In genomic region chr5:99419872-99420271, GRCm38 (mm10) we compare ENCODE assay signal across 14 mouse cellular contexts.
"Had no signal": no experiment of that assay in that cellular context is flagged by ENCODE, and none has a peak within 500 bp of the region (broad histone marks: within the 10 kb centered on the region; RNA-seq: fewer than 3 reads in every experiment).

No protein-coding gene starts in this region.

- H3K9me3 ChIP-seq: kidney, embryonic 15.5 days; limb, embryonic 15.5 days; liver, embryonic 12.5 days; megakaryocyte, embryonic 14.5 days; midbrain, embryonic 12.5 days; neural tube, embryonic 15.5 days had no signal

- H3K4me3 ChIP-seq: kidney, embryonic 15.5 days; left cerebral cortex, adult 2 months; limb, embryonic 15.5 days; liver, embryonic 12.5 days; megakaryocyte, embryonic 14.5 days; midbrain, embryonic 12.5 days; myocyte; neural tube, embryonic 15.5 days had no signal

- H3K4me1 ChIP-seq: kidney, embryonic 15.5 days; limb, embryonic 15.5 days; liver, embryonic 12.5 days; midbrain, embryonic 12.5 days; neural tube, embryonic 15.5 days had no signal

- ATAC-seq: liver, embryonic 12.5 days had no signal

- H3K27ac ChIP-seq: kidney, embryonic 15.5 days; left cerebral cortex, adult 2 months; limb, embryonic 15.5 days; liver, embryonic 12.5 days; macrophage; midbrain, embryonic 12.5 days; neural tube, embryonic 15.5 days had no signal

- H3K36me3 ChIP-seq: kidney, embryonic 15.5 days; limb, embryonic 15.5 days; liver, embryonic 12.5 days; midbrain, embryonic 12.5 days; neural tube, embryonic 15.5 days had no signal

- DNase-seq: kidney, adult 18-20 months; kidney, postnatal 14 days; right cerebral cortex, adult 18-20 months; right cerebral cortex, postnatal 25 days; thymus, postnatal 36 days had no signal

- H3K27me3 ChIP-seq: kidney, embryonic 15.5 days; limb, embryonic 15.5 days; neural tube, embryonic 15.5 days had no signal

- H3K9ac ChIP-seq: kidney, embryonic 15.5 days; limb, embryonic 15.5 days; liver, embryonic 12.5 days; midbrain, embryonic 12.5 days; neural tube, embryonic 15.5 days had no signal

- H3K4me2 ChIP-seq: kidney, embryonic 15.5 days; limb, embryonic 15.5 days; liver, embryonic 12.5 days; midbrain, embryonic 12.5 days; neural tube, embryonic 15.5 days had no signal
